Mouse (Mus musculus): Measurements from ENCODE around the gene Babam2.

- TF ChIP-seq MAFK (IDR thresholded peaks at IDR 0.05; ENCODE audit: insufficient read depth, low read depth, low read length) (no peak), ZC3H11A (IDR thresholded peaks at IDR 0.05; ENCODE audit: borderline replicate concordance, low read depth, low read length) (no peak), HCFC1 (IDR thresholded peaks at IDR 0.05; ENCODE audit: borderline replicate concordance, insufficient read depth, low read length) (no peak), CHD2 (IDR thresholded peaks at IDR 0.05; ENCODE audit: low read depth, low read length) (no peak), ZNF384 (IDR thresholded peaks at IDR 0.05; ENCODE audit: low read depth, low read length) (no peak)
These were observed 68.3 kb downstream of the Babam2 start for GRCm38 (mm10) chr5:31765824-31766223.

Measured in ES-E14 (cell line).